Mouse (Mus musculus) embryonic facial prominence, embryonic 14.5 days (tissue): ENCODE measurements at regions not wholly inside any gene's neighbourhood (a gene's known extent, or its start where the extent isn't known, plus 50 kb on each side); places are given as distances from the start of the nearest gene placed in this dataset.
"Not testable (repeated sequence)": the region's sequence is repeated elsewhere in the genome, so short reads cannot be mapped to it uniquely, and the experiment has no call there.

Source experiments
- ATAC-seq: fragments of 200-750 bp; cut with Nextera tagmentation; 2 replicates; pipeline ENCODE4 v1.8.0; 2017; ENCODE audit warnings: low read depth, moderate number of reproducible peaks, moderate TSS enrichment
- DNase-seq: peaks from one replicate; pipeline ENCODE4 v3.0.0-alpha.2; 2015; ENCODE audit warnings: low spot score
- H3K27ac ChIP-seq: fragments of 300-500 bp; sonication (generic); replicated peaks from 2 replicates; pipeline ENCODE4 v1.5.1; 2014; ENCODE audit warnings: low read depth, mild to moderate bottlenecking, low read length, moderate library complexity
- H3K27me3 ChIP-seq: fragments of 300-500 bp; sonication (generic); replicated peaks from 2 replicates; pipeline ENCODE4 v1.6.1; 2014; ENCODE audit warnings: low read length; ENCODE audit not compliant: control insufficient read depth, insufficient read depth
- H3K36me3 ChIP-seq: fragments of 300-500 bp; sonication (generic); 2 replicates; pipeline ENCODE4 v1.6.1; 2014; ENCODE audit warnings: low read length, mixed read lengths; ENCODE audit not compliant: control insufficient read depth, insufficient read depth
- H3K4me1 ChIP-seq: fragments of 300-500 bp; sonication (generic); 2 replicates; pipeline ENCODE4 v1.6.1; 2014; ENCODE audit warnings: antibody characterized with exemption, low read length; ENCODE audit not compliant: control insufficient read depth, insufficient read depth
- H3K4me2 ChIP-seq: fragments of 300-500 bp; sonication (generic); 2 replicates; pipeline ENCODE4 v1.6.1; 2014; ENCODE audit warnings: low read depth, mild to moderate bottlenecking, low read length, moderate library complexity, mixed read lengths
- H3K4me3 ChIP-seq: fragments of 300-500 bp; sonication (generic); 2 replicates; pipeline ENCODE4 v1.5.1; 2014; ENCODE audit warnings: low read depth, mild to moderate bottlenecking, low read length
- H3K9ac ChIP-seq: fragments of 300-500 bp; sonication (generic); 2 replicates; pipeline ENCODE4 v1.6.1; 2014; ENCODE audit warnings: low read depth, mild to moderate bottlenecking, low read length, moderate library complexity, mixed read lengths
- H3K9me3 ChIP-seq: fragments of 300-500 bp; sonication (generic); 2 replicates; pipeline ENCODE4 v1.6.1; 2016; ENCODE audit warnings: low read length; ENCODE audit not compliant: control insufficient read depth
- WGBS: fragments of 180-500 bp; shearing (Covaris S2); extraction: QIAGEN DNeasy Blood & Tissue Kit; methylation state at CpG from one replicate; pipeline ENCODE4 v1.1.7; 2014; 5-methylcytosine and 5-hydroxymethylcytosine counted together

DNA sequence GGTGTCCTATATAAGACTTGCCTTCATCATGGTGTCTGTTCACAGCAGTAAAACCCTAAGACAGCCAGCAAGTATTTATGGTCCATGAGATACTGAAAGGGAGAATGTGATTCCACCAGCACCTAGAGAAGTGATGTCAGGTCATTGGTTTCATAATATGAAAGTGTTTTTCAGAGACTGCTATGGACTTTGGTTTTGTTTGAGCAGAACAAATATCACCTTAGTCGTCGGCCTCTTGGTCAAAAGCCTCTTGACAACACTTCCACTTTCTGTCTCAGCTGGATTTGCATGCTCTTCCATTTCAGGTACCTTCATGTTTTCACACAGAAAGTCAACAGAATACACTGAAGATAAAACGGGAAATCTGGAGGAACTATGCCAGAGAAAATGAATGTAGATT is 56.7 kb upstream of the Lrrc8b start:
- Histone ChIP-seq H3K9me3 (no peaks in the 10 kb centered on the region), H3K27ac (no peak overlapping the region), H3K9ac (no peak overlapping the region), H3K27me3 (no peaks in the 10 kb centered on the region), H3K4me2 (no peak overlapping the region), H3K36me3 (no peaks in the 10 kb centered on the region), H3K4me3 (no peak overlapping the region), H3K4me1 (no peaks in the 10 kb centered on the region)
- DNase-seq (no peak), ATAC-seq (no peak)
- WGBS, result 86% methylated on average over 3 of the region's 3 CpGs

DNA sequence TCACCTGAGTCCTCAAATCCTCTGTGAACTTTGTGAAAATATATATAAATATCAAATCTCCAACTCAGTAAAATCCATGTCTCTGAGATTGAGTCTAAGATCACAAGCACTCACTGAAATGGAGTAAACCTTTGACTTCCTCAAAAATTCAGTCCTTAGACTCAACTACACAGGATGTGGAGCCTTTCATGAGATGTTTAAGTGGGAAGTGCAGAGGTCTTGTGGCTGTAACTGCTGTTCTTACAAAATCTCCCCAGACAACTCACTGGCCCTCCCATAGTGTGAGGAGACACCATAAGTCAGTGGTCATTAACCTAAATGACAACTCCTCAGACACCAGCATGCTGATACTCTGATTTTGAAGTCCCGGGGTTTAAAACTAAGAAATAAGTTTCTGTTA is 59.2 kb upstream of the Lrrc8b start:
- H3K4me1 ChIP-seq, H3K27me3 ChIP-seq, ATAC-seq, H3K36me3 ChIP-seq, H3K27ac ChIP-seq, H3K4me3 ChIP-seq, H3K9ac ChIP-seq, H3K9me3 ChIP-seq, DNase-seq, H3K4me2 ChIP-seq: not testable (repeated sequence)
- WGBS, result 93% methylated on average over 1 of the region's 1 CpGs

DNA sequence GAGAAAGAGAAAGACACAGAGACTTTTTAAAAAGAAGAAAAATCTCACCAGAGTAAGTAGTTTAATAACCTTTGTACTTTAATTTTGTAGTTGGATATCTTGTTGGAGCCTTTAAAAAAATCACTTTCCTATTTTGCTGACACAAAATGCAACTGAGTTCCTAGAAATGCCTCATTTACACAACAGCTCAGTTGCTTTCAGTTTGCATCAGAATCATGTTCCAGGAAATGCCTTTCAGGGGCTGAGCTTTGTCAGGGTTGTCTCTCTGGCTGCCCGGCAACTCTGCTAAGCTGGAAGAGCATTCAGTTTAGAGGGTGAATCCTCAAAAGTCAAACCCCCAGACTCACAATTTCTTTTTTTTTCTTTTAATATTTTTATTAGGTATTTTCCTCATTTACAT is 60.5 kb upstream of the Gbp6 start:
- Histone ChIP-seq H3K4me3 (no peak overlapping the region), H3K36me3 (no peaks in the 10 kb centered on the region), H3K27ac (no peak overlapping the region), H3K4me2 (no peak overlapping the region), H3K27me3 (no peaks in the 10 kb centered on the region), H3K9me3 (no peaks in the 10 kb centered on the region), H3K9ac (no peak overlapping the region), H3K4me1 (no peaks in the 10 kb centered on the region)
- no peak for ATAC-seq
- 62% methylated on average over 1 of the region's 1 CpGs for WGBS
- no peak for DNase-seq

DNA sequence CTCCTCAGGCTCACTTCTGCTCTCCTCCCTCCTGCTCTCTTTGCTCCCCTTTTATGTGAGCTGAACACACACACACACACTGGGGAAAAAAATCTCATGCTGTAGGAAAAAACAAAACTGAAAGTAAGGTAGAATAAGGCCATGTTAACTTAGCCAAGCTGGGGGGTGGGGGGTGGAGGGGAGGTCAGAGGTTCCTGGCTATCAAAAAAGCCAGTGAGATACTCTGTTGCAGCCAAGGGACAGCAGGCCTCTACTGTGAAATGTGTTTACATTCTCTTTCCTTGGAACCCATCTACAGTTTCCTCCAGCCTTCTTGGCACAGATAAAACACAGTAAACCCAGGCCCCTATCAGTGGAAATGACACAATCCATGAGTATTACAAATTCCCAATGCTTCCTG is 53.0 kb upstream of the Gbp6 start:
- no peak overlapping the region for H3K27ac ChIP-seq
- no peaks in the 10 kb centered on the region for H3K4me1 ChIP-seq
- DNase-seq, result peak; percentile 16
- no peaks in the 10 kb centered on the region for H3K36me3 ChIP-seq
- H3K9me3 ChIP-seq, result no peaks in the 10 kb centered on the region
- no peaks in the 10 kb centered on the region for H3K27me3 ChIP-seq
- H3K4me3 ChIP-seq, result no peak overlapping the region
- H3K9ac ChIP-seq, result no peak overlapping the region
- no peak overlapping the region for H3K4me2 ChIP-seq
- ATAC-seq, result 0 out of 2 replicates have a peak, but pooled peaks have one; percentile 22

DNA sequence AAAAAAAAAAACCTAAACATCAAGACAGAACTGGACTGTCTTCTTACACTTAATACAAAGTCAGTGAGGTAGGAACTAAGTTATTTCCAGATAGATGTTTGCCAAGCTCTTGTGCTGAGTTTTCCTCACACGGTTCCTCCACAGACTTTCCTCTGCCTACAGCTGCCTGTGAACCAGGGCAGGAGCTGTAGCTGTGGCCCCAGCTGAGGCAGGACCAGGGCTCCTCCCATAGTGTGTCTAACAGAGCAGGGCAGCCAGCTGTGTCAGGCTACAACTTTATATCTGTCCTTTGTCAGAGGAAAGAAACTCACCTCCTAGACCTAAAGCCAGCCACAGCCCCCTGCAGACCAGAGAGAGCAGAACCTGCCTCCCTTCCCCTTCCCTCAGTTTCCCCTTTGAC is 52.5 kb upstream of the Gbp6 start:
- not testable (repeated sequence) for ATAC-seq
- 50% methylated on average over 1 of the region's 1 CpGs for WGBS

DNA sequence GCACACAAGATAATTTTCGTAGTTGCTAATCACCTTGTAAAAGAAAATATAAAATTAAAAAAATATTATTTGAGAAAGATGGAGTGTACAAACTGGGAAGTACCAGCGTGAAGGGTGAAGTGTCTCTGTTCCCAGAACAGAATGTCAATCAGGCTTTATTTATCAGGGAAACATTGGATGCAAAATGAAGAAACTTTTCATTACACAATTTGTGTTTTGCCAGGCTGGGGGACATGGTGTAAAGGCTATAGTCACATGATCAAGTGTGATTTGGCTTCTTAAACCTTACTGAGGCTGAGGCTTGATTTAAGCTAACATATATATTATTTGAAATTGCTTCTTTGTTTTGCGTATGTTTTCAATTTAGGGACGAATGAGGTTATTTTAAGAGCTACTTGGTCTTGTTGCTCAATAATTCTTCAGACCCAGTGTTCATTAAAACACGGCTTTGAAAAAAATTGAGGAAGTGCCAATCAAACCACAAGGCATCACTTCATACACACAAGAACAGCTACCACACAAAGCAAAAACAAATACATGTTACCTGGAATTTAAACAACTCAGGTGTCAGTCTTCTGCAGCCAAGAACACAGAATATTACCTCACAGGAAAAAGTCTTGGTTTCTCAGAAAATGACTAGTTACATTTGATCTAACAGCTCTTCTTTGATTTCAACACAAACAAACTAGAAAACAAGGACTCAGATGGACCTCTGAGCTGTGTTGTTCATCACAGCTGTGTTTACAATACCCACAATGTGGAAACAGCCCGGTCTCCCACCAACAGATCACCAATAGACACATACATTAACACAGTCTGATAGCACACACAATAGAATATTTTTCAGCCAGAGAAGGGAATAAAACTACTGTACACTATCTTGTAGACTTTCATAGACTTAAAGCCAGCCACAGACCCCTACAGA is 51.6 kb upstream of the Gbp6 start:
- H3K36me3 ChIP-seq, result no peaks in the 10 kb centered on the region
- H3K27ac ChIP-seq, result no peak overlapping the region
- H3K9ac ChIP-seq, result no peak overlapping the region
- H3K4me1 ChIP-seq, result no peaks in the 10 kb centered on the region
- no peaks in the 10 kb centered on the region for H3K9me3 ChIP-seq
- DNase-seq, result no peak
- no peak for ATAC-seq
- H3K27me3 ChIP-seq, result no peaks in the 10 kb centered on the region
- WGBS, result 62% methylated on average over 6 of the region's 6 CpGs
- no peak overlapping the region for H3K4me2 ChIP-seq
- no peak overlapping the region for H3K4me3 ChIP-seq

More for the DNA sequence above, 52.5 kb upstream of the Gbp6 start:
- not testable (repeated sequence) for H3K4me2 ChIP-seq, H3K9me3 ChIP-seq, H3K27me3 ChIP-seq, H3K36me3 ChIP-seq, H3K9ac ChIP-seq, DNase-seq, H3K4me1 ChIP-seq, H3K27ac ChIP-seq, H3K4me3 ChIP-seq

DNA sequence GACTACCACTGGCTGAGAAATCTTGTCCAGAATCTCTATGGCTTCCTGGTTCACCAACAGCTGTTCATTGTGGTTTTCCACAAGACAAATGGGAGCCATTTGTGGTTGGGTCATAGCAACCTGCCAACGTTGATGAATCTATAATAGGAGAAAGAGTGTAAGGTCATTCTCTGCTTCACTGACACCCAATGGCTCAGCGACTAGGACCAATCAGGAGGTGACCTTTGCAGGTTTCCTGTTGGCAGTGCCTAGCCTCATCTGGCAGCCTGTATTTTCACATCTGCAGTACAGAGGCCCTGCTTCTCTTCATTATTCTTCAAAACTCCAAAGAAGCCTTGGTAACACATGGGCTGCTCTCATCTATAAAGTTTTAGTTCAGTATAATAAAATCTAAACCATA is 50.3 kb upstream of the Gbp6 start:
- H3K27me3 ChIP-seq, H3K4me2 ChIP-seq, H3K9ac ChIP-seq, H3K4me1 ChIP-seq, DNase-seq, ATAC-seq, H3K27ac ChIP-seq, H3K9me3 ChIP-seq, H3K4me3 ChIP-seq, H3K36me3 ChIP-seq: not testable (repeated sequence)
- 74% methylated on average over 2 of the region's 2 CpGs for WGBS
